Mouse (Mus musculus): Measurements from ENCODE around the gene Nphp4.

Nphp4 gene

GRCm38 (mm10) chr4:152568662-152569395 lies 92.3 kb downstream of the Nphp4 start:
- DNase-seq: no peak

GRCm38 (mm10) chr4:152574266-152574665 lies 97.8 kb downstream of the Nphp4 start:
- no peak for DNase-seq

- DNase-seq: no peak
Measured at GRCm38 (mm10) chr4:152576826-152577225, 100.3 kb downstream of the Nphp4 start.

GRCm38 (mm10) chr4:152579956-152580355 lies 103.5 kb downstream of the Nphp4 start:
- no peak for DNase-seq

- no peak for DNase-seq
Measured at GRCm38 (mm10) chr4:152582206-152582605, 105.7 kb downstream of the Nphp4 start.

- no peak for DNase-seq
Measured at GRCm38 (mm10) chr4:152583616-152584015, 107.1 kb downstream of the Nphp4 start.

GRCm38 (mm10) chr4:152585526-152585925 lies 109.0 kb downstream of the Nphp4 start:
- no peak for DNase-seq

GRCm38 (mm10) chr4:152586175-152586574 lies 109.7 kb downstream of the Nphp4 start:
- peak; percentile 25 to 44 for DNase-seq

GRCm38 (mm10) chr4:152604285-152604684 lies 127.8 kb downstream of the Nphp4 start:
- DNase-seq: no peak

GRCm38 (mm10) chr4:152609196-152609595 lies 132.7 kb downstream of the Nphp4 start:
- no peak for DNase-seq

GRCm38 (mm10) chr4:152610026-152610425 lies 133.5 kb downstream of the Nphp4 start:
- no peak for DNase-seq

All from kidney, adult 8-10 months (tissue).